15 mouse cellular contexts compared by ENCODE assay signal in genomic region chr4:135730204-135730603, GRCm38 (mm10). TPM values are rescaled to one million over a fixed set of nuclear protein-coding genes. Genes with fewer than 3 reads are reported as not detected.
A peak's percentile ranks its signal among the peaks of the same experiment; 100 is the strongest.
DNase-seq lines count a peak whose midpoint lies in the region; ATAC-seq and TF ChIP-seq lines count a peak whose summit lies in the region.
"Had no signal": no experiment of that assay in that cellular context is flagged by ENCODE, and none has a peak within 500 bp of the region (broad histone marks: within the 10 kb centered on the region; RNA-seq: fewer than 3 reads in every experiment).

No protein-coding gene starts in this region.

- 0 out of 2 replicates have a peak, but pooled peaks have one; percentile 41 for ATAC-seq in frontal cortex, adult (ENCODE audit: low TSS enrichment)
- ATAC-seq in intestine, embryonic 14.5 days (replicated peaks; ENCODE audit: low FRiP score, low TSS enrichment, low read depth): no peak

- H3K4me1 ChIP-seq in intestine, embryonic 14.5 days (replicated peaks; ENCODE audit: control insufficient read depth, insufficient read depth, low read length): peaks cover 18% of the 10 kb centered on the region

- DNase-seq in frontal cortex, postnatal 14 days (ENCODE audit: low spot score in 2 of 2): no peak
- DNase-seq in right cerebral cortex, postnatal 25 days: peak; percentile 38
- DNase-seq in right cerebral cortex, postnatal 14 days: no peak
- no peak for DNase-seq in intestine, embryonic 14.5 days (ENCODE audit: low spot score)
- no peak for DNase-seq in embryo, embryonic 11 days
- DNase-seq in retina, postnatal 1 day: no peak
- DNase-seq: adrenal gland, postnatal 14 days; heart, postnatal 4 days; kidney, adult 8-10 months; liver; thymus, postnatal 25 days had no signal

- WGBS in intestine, embryonic 14.5 days: 83% methylated on average over 9 of the region's 9 CpGs

- no peaks in the 10 kb centered on the region for H3K79me2 ChIP-seq in myocyte (ENCODE audit: control insufficient read depth, insufficient read depth)

- H3K4me2 ChIP-seq in intestine, embryonic 14.5 days (ENCODE audit: low read length): peak overlapping the region; percentile 32
- H3K4me2 ChIP-seq in myocyte (ENCODE audit: low read depth): peak overlapping the region; percentile 18
- H3K4me2 ChIP-seq: lung, embryonic 15.5 days had no signal

- no peak for TF ChIP-seq POLR2A in myocyte (IDR thresholded peaks at IDR 0.05; ENCODE audit: insufficient read length, low read depth)

- H3K4me3 ChIP-seq in intestine, embryonic 14.5 days (ENCODE audit: low read depth, low read length): no peak overlapping the region; the same call in 1 of the 2 replicates
- no peak overlapping the region for H3K4me3 ChIP-seq in myocyte
- H3K4me3 ChIP-seq: heart, embryonic 10.5 days; lung, embryonic 15.5 days had no signal

- no peaks in the 10 kb centered on the region for H3K27me3 ChIP-seq in intestine, embryonic 14.5 days (replicated peaks; ENCODE audit: control insufficient read depth, insufficient read depth, low read length)
- no peaks in the 10 kb centered on the region for H3K27me3 ChIP-seq in myocyte (ENCODE audit: control insufficient read depth, insufficient read depth, insufficient read length)
- H3K27me3 ChIP-seq: lung, embryonic 15.5 days had no signal

- H3K36me3 ChIP-seq in intestine, embryonic 14.5 days (ENCODE audit: control insufficient read depth, insufficient read depth, low read length): peaks cover 5% of the 10 kb centered on the region; the same call in 1 of the 2 replicates
- no peaks in the 10 kb centered on the region for H3K36me3 ChIP-seq in myocyte (ENCODE audit: control insufficient read depth, insufficient read depth)
- H3K36me3 ChIP-seq: heart, embryonic 10.5 days; lung, embryonic 15.5 days had no signal

- no peak overlapping the region for H3ac ChIP-seq in myocyte (ENCODE audit: control insufficient read depth, insufficient read length)

- no peak overlapping the region for H3K27ac ChIP-seq in intestine, embryonic 14.5 days (ENCODE audit: low read depth)
- H3K27ac ChIP-seq: heart, embryonic 10.5 days; lung, embryonic 15.5 days had no signal

- peaks cover 12% of the 10 kb centered on the region; the same call in 1 of the 2 replicates for H3K9me3 ChIP-seq in intestine, embryonic 14.5 days (ENCODE audit: control insufficient read depth, low read length)

- no peak overlapping the region for H3K9ac ChIP-seq in intestine, embryonic 14.5 days (ENCODE audit: low read length)
- H3K9ac ChIP-seq: lung, embryonic 15.5 days had no signal

TF ChIP-seq in myocyte, 11 proteins besides CTCF, POLR2A, EP300 and RAD21:
- TF ChIP-seq TCF3 (IDR thresholded peaks at IDR 0.05; ENCODE audit: insufficient read length, low read depth): no peak
- TF ChIP-seq E2F4 (IDR thresholded peaks at IDR 0.05; ENCODE audit: insufficient read depth): no peak
- peak; percentile 16 for TF ChIP-seq TCF12 (IDR thresholded peaks at IDR 0.05; ENCODE audit: insufficient read depth, poor library complexity, severe bottlenecking)
- TF ChIP-seq USF1 (IDR thresholded peaks at IDR 0.05; ENCODE audit: low read depth): no peak
- no peak for TF ChIP-seq CEBPB (IDR thresholded peaks at IDR 0.05; ENCODE audit: insufficient read depth, poor library complexity, severe bottlenecking)
- TF ChIP-seq MYOD1 (IDR thresholded peaks at IDR 0.05; ENCODE audit: control insufficient read depth in 1 of 3, insufficient read length in 2 of 3, low read depth in 2 of 3): peak in 2 of 3 experiments; percentile 70 to 79
- no peak for TF ChIP-seq MAX (IDR thresholded peaks at IDR 0.05; ENCODE audit: low read depth)
- TF ChIP-seq SRF (IDR thresholded peaks at IDR 0.05; ENCODE audit: control insufficient read depth, insufficient read length, low read depth): no peak
- no peak for TF ChIP-seq POLR2AphosphoS2 (IDR thresholded peaks at IDR 0.05; ENCODE audit: insufficient read length, low read depth)
- no peak for TF ChIP-seq REST (IDR thresholded peaks at IDR 0.05; ENCODE audit: insufficient read depth, insufficient read length)
- peak; percentile 1 to 61 (median 47) for TF ChIP-seq MYOG (IDR thresholded peaks at IDR 0.05; ENCODE audit: control insufficient read depth in 1 of 3, insufficient read depth in 1 of 3, insufficient read length in 2 of 3, low read depth in 2 of 3)

RNA-seq across cellular contexts. Expression of gene Il22ra1, which starts 2.2 kb away (rescaled TPM):
- 2.5 and 3.8 TPM in 2 replicates for polyA plus RNA-seq in intestine, embryonic 14.5 days (2014; fragmentation: Nextera tagmentation; extraction: Ambion mirVana)
- polyA plus RNA-seq in myocyte (2012; fragmentation: generic; extraction: Trizol): 0.04 TPM

RNA-seq across cellular contexts. Expression of gene Myom3, which starts 29.3 kb away (rescaled TPM):
- polyA plus RNA-seq in intestine, embryonic 14.5 days (2014; fragmentation: Nextera tagmentation; extraction: Ambion mirVana): 0.51 and 0.65 TPM in 2 replicates
- polyA plus RNA-seq in myocyte (2012; fragmentation: generic; extraction: Trizol): 97.1 TPM
- polyA plus RNA-seq: heart, embryonic 10.5 days had no signal

RNA-seq across cellular contexts. Expression of gene Ifnlr1, which starts 44.1 kb away (rescaled TPM):
- polyA plus RNA-seq in intestine, embryonic 14.5 days (2014; fragmentation: Nextera tagmentation; extraction: Ambion mirVana): 2.9 and 3.5 TPM in 2 replicates
- not detected for polyA plus RNA-seq in myocyte (2012; fragmentation: generic; extraction: Trizol)

Comparison
In these comparisons a context has a peak if more than half of its experiments do, and no peak if none do; other contexts are left out.
1. RNA of gene Myom3, which starts 29.3 kb away (polyA plus RNA-seq): 97.1 TPM in myocyte (single experiment); 0.51 to 0.65 TPM in intestine, embryonic 14.5 days; every median in the first group is over 10 times any median in the second.